Mouse (Mus musculus): ENCODE data around the gene Lrp6. TPM values are rescaled to one million over a fixed set of nuclear protein-coding genes. Genes with fewer than 3 reads are reported as not detected.

Gene Lrp6
- polyA plus RNA-seq (2015; fragmentation: Nextera tagmentation; extraction: Ambion mirVana), result 13.3 and 14.8 TPM in 2 replicates

GRCm38 (mm10) chr6:134566818-134567485 is at the start of gene Lrp6:
Gene Lrp6, minus strand, starts transcription at chr6:134566965.

Other genes with a start within 250 kb of the Lrp6 start
- 0.15 TPM in 1 of 2 replicates, not detected in the other for gene Bcl2l14, start 170.6 kb downstream of the Lrp6 start, polyA plus RNA-seq (2015; fragmentation: Nextera tagmentation; extraction: Ambion mirVana)
- 2.3 and 2.8 TPM in 2 replicates for gene Mansc1, start 65.5 kb upstream of the Lrp6 start, polyA plus RNA-seq (2015; fragmentation: Nextera tagmentation; extraction: Ambion mirVana)
- 14.6 and 18.1 TPM in 2 replicates for gene Borcs5, start 72.5 kb upstream of the Lrp6 start, polyA plus RNA-seq (2015; fragmentation: Nextera tagmentation; extraction: Ambion mirVana)
- gene Dusp16, start 225.7 kb upstream of the Lrp6 start, polyA plus RNA-seq (2015; fragmentation: Nextera tagmentation; extraction: Ambion mirVana), result 8.0 and 9.3 TPM in 2 replicates